Mouse (Mus musculus) embryonic fibroblast, embryonic 13.5 days (primary cell): Measurements from ENCODE around the gene Rflnb.
"Not testable (repeated sequence)": the region's sequence is repeated elsewhere in the genome, so short reads cannot be mapped to it uniquely, and the experiment has no call there.

Experiments used
- CTCF ChIP-seq: IDR thresholded peaks from 2 replicates; pipeline ENCODE4 v1.5.1; 2011; ENCODE audit warnings: mild to moderate bottlenecking, control low read depth, low read length, moderate library complexity, borderline replicate concordance; ENCODE audit not compliant: insufficient read depth
- POLR2A ChIP-seq: IDR thresholded peaks from 2 replicates; pipeline ENCODE4 v1.6.1; 2011; ENCODE audit warnings: low read depth, mild to moderate bottlenecking, control low read depth, low read length, moderate library complexity

GRCm38 (mm10) chr11:76004276-76004675 lies 23.3 kb downstream of the Rflnb start:
- TF ChIP-seq CTCF, POLR2A: not testable (repeated sequence)
